Mouse (Mus musculus) neural tube, embryonic 15.5 days (tissue): ENCODE results near the gene Myh8. TPM values are rescaled to one million over a fixed set of nuclear protein-coding genes. Genes with fewer than 3 reads are reported as not detected.
A peak's percentile ranks its signal among the peaks of the same experiment; 100 is the strongest.

Experiments used
- ATAC-seq: fragments of 200-750 bp; cut with Nextera tagmentation; 2 replicates; pipeline ENCODE4 v1.8.0; 2017; ENCODE audit warnings: mild to moderate bottlenecking, moderate TSS enrichment, moderate library complexity; ENCODE audit not compliant: low FRiP score
- H3K27ac ChIP-seq: fragments of 300-500 bp; sonication (generic); replicated peaks from 2 replicates; pipeline ENCODE4 v1.5.1; 2015; ENCODE audit warnings: mild to moderate bottlenecking, inconsistent platforms
- H3K27me3 ChIP-seq: fragments of 300-500 bp; sonication (generic); replicated peaks from 2 replicates; pipeline ENCODE4 v1.6.1; 2015; ENCODE audit warnings: inconsistent platforms
- H3K36me3 ChIP-seq: fragments of 300-500 bp; sonication (generic); 2 replicates; pipeline ENCODE4 v1.6.1; 2015; ENCODE audit warnings: inconsistent platforms
- H3K4me1 ChIP-seq: fragments of 300-500 bp; sonication (generic); 2 replicates; pipeline ENCODE4 v1.6.1; 2015; ENCODE audit warnings: inconsistent platforms
- H3K4me2 ChIP-seq: fragments of 300-500 bp; sonication (generic); 2 replicates; pipeline ENCODE4 v1.6.1; 2015; ENCODE audit warnings: inconsistent platforms, mild to moderate bottlenecking, moderate library complexity
- H3K4me3 ChIP-seq: fragments of 300-500 bp; sonication (generic); replicated peaks from 2 replicates; pipeline ENCODE4 v1.5.1; 2015; ENCODE audit warnings: mild to moderate bottlenecking, inconsistent platforms
- H3K9ac ChIP-seq: fragments of 300-500 bp; sonication (generic); replicated peaks from 2 replicates; pipeline ENCODE4 v1.6.1; 2015; ENCODE audit warnings: mild to moderate bottlenecking, inconsistent platforms
- H3K9me3 ChIP-seq: fragments of 300-500 bp; sonication (generic); replicated peaks from 2 replicates; pipeline ENCODE4 v1.6.1; 2016; ENCODE audit warnings: inconsistent platforms
- WGBS: fragments of 180-500 bp; shearing (Covaris S2); methylation state at CpG from one replicate; pipeline ENCODE4 v1.1.7; 2015; ENCODE audit warnings: mixed read lengths; 5-methylcytosine and 5-hydroxymethylcytosine counted together
- polyA plus RNA-seq: library from polyadenylated mRNA; unstranded; fragments of >200 nt; fragmentation: Nextera tagmentation; extraction: Ambion mirVana; gene quantifications from 2 replicates; pipeline ENCODE4 v1.2.1, GENCODE M21; 2015

Gene Myh8
- polyA plus RNA-seq, 1 experiment from 2014 or later, result 6.1 TPM

- 65% methylated on average over 15 of the region's 15 CpGs for WGBS
- H3K27me3 ChIP-seq, result no peaks in the 10 kb centered on the region
- no peaks in the 10 kb centered on the region for H3K4me1 ChIP-seq
- H3K9me3 ChIP-seq, result no peaks in the 10 kb centered on the region
- no peak overlapping the region for H3K4me2 ChIP-seq
- ATAC-seq, result no peak
- no peak overlapping the region for H3K27ac ChIP-seq
- H3K36me3 ChIP-seq, result no peaks in the 10 kb centered on the region
- no peak overlapping the region for H3K4me3 ChIP-seq
- H3K9ac ChIP-seq, result no peak overlapping the region
Measured at GRCm38 (mm10) chr11:67313733-67314452, 37.0 kb downstream of the Myh8 start.

GRCm38 (mm10) chr11:67321358-67321757, 44.4 kb downstream of the Myh8 start, which contains the start of gene Myh13:
Gene Myh13, plus strand, starts transcription at chr11:67321658.
- no peaks in the 10 kb centered on the region for H3K27me3 ChIP-seq
- no peaks in the 10 kb centered on the region for H3K9me3 ChIP-seq
- H3K36me3 ChIP-seq, result no peaks in the 10 kb centered on the region
- H3K4me3 ChIP-seq, result no peak within 1 kb of the TSS
- no peak for ATAC-seq
- H3K9ac ChIP-seq, result no peak within 1 kb of the TSS
- 91% methylated on average over 7 of the region's 7 CpGs for WGBS
- no peak within 1 kb of the TSS for H3K27ac ChIP-seq
- H3K4me2 ChIP-seq, result no peak within 1 kb of the TSS
- no peaks in the 10 kb centered on the region for H3K4me1 ChIP-seq

- WGBS, result 24% methylated on average over 2 of the region's 2 CpGs
- no peaks in the 10 kb centered on the region for H3K4me1 ChIP-seq
- no peaks in the 10 kb centered on the region for H3K9me3 ChIP-seq
- H3K27me3 ChIP-seq, result no peaks in the 10 kb centered on the region
- H3K9ac ChIP-seq, result no peak overlapping the region
- ATAC-seq, result no peak
- H3K27ac ChIP-seq, result no peak overlapping the region
- H3K36me3 ChIP-seq, result no peaks in the 10 kb centered on the region
- no peak overlapping the region for H3K4me2 ChIP-seq
- H3K4me3 ChIP-seq, result no peak overlapping the region
Measured at GRCm38 (mm10) chr11:67326536-67326935, 49.6 kb downstream of the Myh8 start.

GRCm38 (mm10) chr11:67344556-67344955, 67.6 kb downstream of the Myh8 start:
- H3K4me2 ChIP-seq, result no peak overlapping the region
- no peaks in the 10 kb centered on the region for H3K36me3 ChIP-seq
- H3K4me3 ChIP-seq, result no peak overlapping the region
- ATAC-seq, result no peak
- H3K4me1 ChIP-seq, result no peaks in the 10 kb centered on the region
- H3K9ac ChIP-seq, result no peak overlapping the region
- H3K27ac ChIP-seq, result no peak overlapping the region
- H3K27me3 ChIP-seq, result no peaks in the 10 kb centered on the region
- no peaks in the 10 kb centered on the region for H3K9me3 ChIP-seq
- 75% methylated on average over 3 of the region's 3 CpGs for WGBS

- Histone ChIP-seq H3K36me3 (no peaks in the 10 kb centered on the region), H3K27ac (no peak overlapping the region), H3K9me3 (no peaks in the 10 kb centered on the region), H3K27me3 (no peaks in the 10 kb centered on the region), H3K9ac (no peak overlapping the region), H3K4me2 (no peak overlapping the region), H3K4me3 (no peak overlapping the region), H3K4me1 (no peaks in the 10 kb centered on the region)
- ATAC-seq, result no peak
- WGBS, result 82% methylated on average over 2 of the region's 2 CpGs
Measured at GRCm38 (mm10) chr11:67345186-67345855, 68.4 kb downstream of the Myh8 start.

GRCm38 (mm10) chr11:67345856-67346236, 68.9 kb downstream of the Myh8 start:
- no peak overlapping the region for H3K4me3 ChIP-seq
- no peaks in the 10 kb centered on the region for H3K9me3 ChIP-seq
- H3K4me1 ChIP-seq, result no peaks in the 10 kb centered on the region
- no peak overlapping the region for H3K9ac ChIP-seq
- H3K27me3 ChIP-seq, result no peaks in the 10 kb centered on the region
- no peak for ATAC-seq
- H3K27ac ChIP-seq, result no peak overlapping the region
- H3K36me3 ChIP-seq, result no peaks in the 10 kb centered on the region
- H3K4me2 ChIP-seq, result no peak overlapping the region

DNA sequence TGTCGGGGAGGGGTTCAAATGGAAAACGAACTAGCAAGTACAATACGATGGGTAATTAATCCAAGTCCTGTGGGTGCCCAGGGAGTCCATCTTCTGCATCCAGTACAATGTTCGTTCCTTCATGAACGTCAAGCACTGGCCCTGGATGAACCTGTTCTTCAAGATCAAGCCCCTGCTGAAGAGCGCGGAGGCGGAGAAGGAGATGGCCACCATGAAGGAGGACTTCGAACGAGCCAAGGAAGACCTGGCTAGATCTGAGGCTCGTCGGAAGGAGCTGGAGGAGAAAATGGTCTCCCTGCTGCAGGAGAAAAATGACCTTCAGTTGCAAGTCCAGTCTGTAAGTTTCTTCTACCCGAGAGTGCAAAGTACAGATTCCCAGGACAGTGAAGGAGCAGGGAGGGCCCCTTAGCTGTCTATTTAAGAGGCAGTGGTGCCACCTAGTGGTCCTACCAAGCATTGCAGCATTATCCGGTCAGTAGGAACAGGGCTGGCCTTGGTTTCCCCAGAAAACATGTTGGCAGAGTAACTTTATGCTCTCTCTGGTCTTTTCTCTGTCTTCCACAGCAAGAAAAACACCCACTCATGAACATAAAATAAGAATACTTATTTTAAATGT, 73.3 kb downstream of the Myh8 start:
- H3K4me2 ChIP-seq, result no peak overlapping the region
- H3K27ac ChIP-seq, result no peak overlapping the region
- peak; percentile 47; the same call in 1 of the 2 replicates for ATAC-seq
- WGBS, result 58% methylated on average over 14 of the region's 14 CpGs
- H3K4me1 ChIP-seq, result no peaks in the 10 kb centered on the region
- H3K27me3 ChIP-seq, result no peaks in the 10 kb centered on the region
- H3K36me3 ChIP-seq, result no peaks in the 10 kb centered on the region
- H3K9me3 ChIP-seq, result no peaks in the 10 kb centered on the region
- H3K4me3 ChIP-seq, result no peak overlapping the region
- no peak overlapping the region for H3K9ac ChIP-seq

DNA sequence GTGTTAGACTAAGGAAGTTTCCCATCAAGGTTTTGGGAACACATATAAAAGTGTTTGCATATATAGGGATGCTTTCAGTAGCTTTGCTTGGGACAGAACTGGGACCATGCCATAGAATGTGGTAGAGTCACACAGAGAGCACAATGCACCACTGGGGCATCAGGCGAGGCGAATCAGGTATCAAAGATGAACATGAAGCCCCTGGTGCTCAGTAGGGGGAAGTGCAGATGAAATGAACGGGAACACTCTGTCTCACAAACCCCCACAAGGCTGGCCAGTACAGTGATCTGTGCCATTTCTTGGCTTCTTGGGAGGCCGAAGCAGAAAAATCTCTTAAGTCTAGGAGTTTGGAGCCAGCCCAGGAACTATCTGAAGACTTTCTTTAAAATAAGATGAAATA, 76.1 kb downstream of the Myh8 start:
- 61% methylated on average over 4 of the region's 4 CpGs for WGBS
- Histone ChIP-seq H3K4me1 (no peaks in the 10 kb centered on the region), H3K4me2 (no peak overlapping the region), H3K9me3 (no peaks in the 10 kb centered on the region), H3K9ac (no peak overlapping the region), H3K27ac (no peak overlapping the region), H3K4me3 (no peak overlapping the region), H3K36me3 (no peaks in the 10 kb centered on the region), H3K27me3 (no peaks in the 10 kb centered on the region)
- ATAC-seq, result no peak

DNA sequence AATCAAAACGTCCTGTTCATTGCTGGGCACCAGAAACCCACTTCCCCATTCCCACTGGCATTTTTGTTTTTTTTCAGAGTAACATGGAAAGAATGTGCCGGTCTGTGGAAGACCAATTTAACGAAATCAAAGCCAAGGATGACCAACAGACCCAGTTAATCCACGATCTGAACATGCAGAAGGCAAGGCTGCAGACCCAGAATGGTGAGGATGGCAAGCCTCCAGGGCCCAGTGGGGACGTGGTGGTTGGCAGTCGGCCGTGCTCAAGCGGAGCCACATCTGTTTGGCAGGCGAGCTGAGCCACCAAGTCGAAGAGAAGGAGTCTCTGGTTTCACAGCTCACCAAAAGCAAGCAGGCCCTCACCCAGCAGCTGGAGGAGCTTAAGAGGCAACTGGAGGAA, 81.1 kb downstream of the Myh8 start:
- no peak for ATAC-seq
- WGBS, result 73% methylated on average over 10 of the region's 10 CpGs
- H3K9me3 ChIP-seq, result no peaks in the 10 kb centered on the region
- H3K4me1 ChIP-seq, result no peaks in the 10 kb centered on the region
- no peaks in the 10 kb centered on the region for H3K36me3 ChIP-seq
- no peaks in the 10 kb centered on the region for H3K27me3 ChIP-seq
- H3K4me2 ChIP-seq, result no peak overlapping the region
- H3K4me3 ChIP-seq, result no peak overlapping the region
- H3K9ac ChIP-seq, result no peak overlapping the region
- H3K27ac ChIP-seq, result no peak overlapping the region

Other genes with a start within 250 kb of the Myh8 start
- gene Adprm, start 224.5 kb upstream of the Myh8 start, polyA plus RNA-seq, result 31.5 and 31.7 TPM in 2 replicates
- 12.3 and 12.7 TPM in 2 replicates for gene Sco1, start 224.5 kb upstream of the Myh8 start, polyA plus RNA-seq
- gene Myh3, start 198.8 kb upstream of the Myh8 start, polyA plus RNA-seq, result 8.3 and 13.4 TPM in 2 replicates
- gene Myh2, start 106.1 kb upstream of the Myh8 start, polyA plus RNA-seq, result 0.20 and 0.22 TPM in 2 replicates
- gene Myh1, start 77.1 kb upstream of the Myh8 start, polyA plus RNA-seq, result 0.09 and 0.10 TPM in 2 replicates
- gene Myh4, start 39.1 kb upstream of the Myh8 start, polyA plus RNA-seq, result not detected in 2 replicates
- 0.08 and 0.22 TPM in 2 replicates for gene Myh13, start 44.5 kb downstream of the Myh8 start, polyA plus RNA-seq
- gene Gas7, start 178.3 kb downstream of the Myh8 start, polyA plus RNA-seq, result 26.6 and 26.7 TPM in 2 replicates